Mouse (Mus musculus): ENCODE results near the gene Brms1l.

The Brms1l gene

DNA sequence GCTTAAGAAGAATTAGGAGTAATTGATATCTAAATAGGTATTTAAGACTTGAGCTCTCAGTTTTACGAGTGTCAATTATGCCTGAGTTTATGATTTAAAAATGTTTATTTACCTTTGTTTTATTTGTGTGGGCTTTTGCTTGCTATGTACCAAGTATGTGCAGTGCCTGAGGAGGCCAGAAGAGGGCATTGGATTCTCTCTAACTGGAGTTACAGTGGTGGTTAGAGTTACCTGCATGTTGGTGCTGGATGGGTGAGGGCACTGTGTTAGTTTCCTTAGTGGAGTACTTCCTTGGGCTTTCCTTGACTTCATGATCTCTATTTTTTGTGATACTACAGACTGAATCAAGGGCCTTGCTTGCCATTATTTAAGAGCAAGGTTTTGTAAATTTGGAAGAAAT, 10.6 kb downstream of the Brms1l start:
- H3K4me1 ChIP-seq (replicated peaks; ENCODE audit: low read depth, low read length) = no peaks in the 10 kb centered on the region
- peaks cover 43% of the 10 kb centered on the region for H3K36me3 ChIP-seq (ENCODE audit: insufficient read depth, low read length)
- H3K27me3 ChIP-seq (ENCODE audit: insufficient read depth, low read length) = no peaks in the 10 kb centered on the region
- TF ChIP-seq POU5F1 (IDR thresholded peaks at IDR 0.05; ENCODE audit: borderline replicate concordance, low read length) (no peak), CTCF (conservative IDR thresholded peaks at IDR 0.05; ENCODE audit: low read length) (peak; percentile 63)
- H3K4me3 ChIP-seq (replicated peaks; ENCODE audit: low read length) = no peak overlapping the region
- H3K9me3 ChIP-seq (ENCODE audit: low read length) = peaks cover 5% of the 10 kb centered on the region; the same call in 1 of the 2 replicates

GRCm38 (mm10) chr12:55847851-55848250, 11.7 kb downstream of the Brms1l start:
- no peak for TF ChIP-seq CTCF (conservative IDR thresholded peaks at IDR 0.05; ENCODE audit: low read length)
- no peak for TF ChIP-seq POU5F1 (IDR thresholded peaks at IDR 0.05; ENCODE audit: borderline replicate concordance, low read length)
- TF ChIP-seq NANOG (IDR thresholded peaks at IDR 0.05; ENCODE audit: borderline replicate concordance, low read length) = no peak
- H3K4me1 ChIP-seq (replicated peaks; ENCODE audit: low read depth, low read length) = no peaks in the 10 kb centered on the region
- no peak overlapping the region for H3K4me3 ChIP-seq (replicated peaks; ENCODE audit: low read length)
- no peaks in the 10 kb centered on the region for H3K27me3 ChIP-seq (ENCODE audit: insufficient read depth, low read length)
- H3K9me3 ChIP-seq (ENCODE audit: low read length) = peaks cover 5% of the 10 kb centered on the region; the same call in 1 of the 2 replicates
- H3K36me3 ChIP-seq (ENCODE audit: insufficient read depth, low read length) = peaks cover 33% of the 10 kb centered on the region

- Histone ChIP-seq H3K4me3 (replicated peaks; ENCODE audit: low read length) (no peak overlapping the region), H3K36me3 (ENCODE audit: insufficient read depth, low read length) (peaks cover 24% of the 10 kb centered on the region), H3K27me3 (ENCODE audit: insufficient read depth, low read length) (no peaks in the 10 kb centered on the region), H3K4me1 (replicated peaks; ENCODE audit: low read depth, low read length) (no peaks in the 10 kb centered on the region), H3K9me3 (ENCODE audit: low read length) (peaks cover 5% of the 10 kb centered on the region; the same call in 1 of the 2 replicates)
- no peak for TF ChIP-seq CTCF (conservative IDR thresholded peaks at IDR 0.05; ENCODE audit: low read length)
- no peak for TF ChIP-seq NANOG (IDR thresholded peaks at IDR 0.05; ENCODE audit: borderline replicate concordance, low read length)
- no peak for TF ChIP-seq POU5F1 (IDR thresholded peaks at IDR 0.05; ENCODE audit: borderline replicate concordance, low read length)
Measured at GRCm38 (mm10) chr12:55850650-55851049, 14.5 kb downstream of the Brms1l start.

- H3K4me3 ChIP-seq (replicated peaks; ENCODE audit: low read length) = no peak overlapping the region
- no peak for TF ChIP-seq NANOG (IDR thresholded peaks at IDR 0.05; ENCODE audit: borderline replicate concordance, low read length)
- TF ChIP-seq CTCF (conservative IDR thresholded peaks at IDR 0.05; ENCODE audit: low read length) = no peak
- no peak for TF ChIP-seq POU5F1 (IDR thresholded peaks at IDR 0.05; ENCODE audit: borderline replicate concordance, low read length)
- peaks cover 7% of the 10 kb centered on the region for H3K9me3 ChIP-seq (ENCODE audit: low read length)
- H3K27me3 ChIP-seq (ENCODE audit: insufficient read depth, low read length) = no peaks in the 10 kb centered on the region
- H3K4me1 ChIP-seq (replicated peaks; ENCODE audit: low read depth, low read length) = peaks cover 16% of the 10 kb centered on the region
- H3K36me3 ChIP-seq (ENCODE audit: insufficient read depth, low read length) = peaks cover 28% of the 10 kb centered on the region
Measured at GRCm38 (mm10) chr12:55859409-55860349, 23.6 kb downstream of the Brms1l start.

GRCm38 (mm10) chr12:55860631-55861030, 24.5 kb downstream of the Brms1l start:
- H3K4me3 ChIP-seq (replicated peaks; ENCODE audit: low read length) = peak overlapping the region; percentile 67
- TF ChIP-seq NANOG (IDR thresholded peaks at IDR 0.05; ENCODE audit: borderline replicate concordance, low read length) = no peak
- TF ChIP-seq POU5F1 (IDR thresholded peaks at IDR 0.05; ENCODE audit: borderline replicate concordance, low read length) = no peak
- TF ChIP-seq CTCF (conservative IDR thresholded peaks at IDR 0.05; ENCODE audit: low read length) = no peak
- H3K4me1 ChIP-seq (replicated peaks; ENCODE audit: low read depth, low read length) = peaks cover 16% of the 10 kb centered on the region
- no peaks in the 10 kb centered on the region for H3K27me3 ChIP-seq (ENCODE audit: insufficient read depth, low read length)
- peaks cover 31% of the 10 kb centered on the region for H3K36me3 ChIP-seq (ENCODE audit: insufficient read depth, low read length)
- peaks cover 7% of the 10 kb centered on the region for H3K9me3 ChIP-seq (ENCODE audit: low read length)

- no peaks in the 10 kb centered on the region for H3K27me3 ChIP-seq (ENCODE audit: insufficient read depth, low read length)
- no peak overlapping the region for H3K4me3 ChIP-seq (replicated peaks; ENCODE audit: low read length)
- no peaks in the 10 kb centered on the region for H3K4me1 ChIP-seq (replicated peaks; ENCODE audit: low read depth, low read length)
- peaks cover 46% of the 10 kb centered on the region for H3K36me3 ChIP-seq (ENCODE audit: insufficient read depth, low read length)
- H3K9me3 ChIP-seq (ENCODE audit: low read length) = no peaks in the 10 kb centered on the region
- TF ChIP-seq NANOG (IDR thresholded peaks at IDR 0.05; ENCODE audit: borderline replicate concordance, low read length) (no peak), POU5F1 (IDR thresholded peaks at IDR 0.05; ENCODE audit: borderline replicate concordance, low read length) (no peak)
Measured at GRCm38 (mm10) chr12:55867738-55868137, 31.6 kb downstream of the Brms1l start.

GRCm38 (mm10) chr12:55869622-55870322, 33.6 kb downstream of the Brms1l start:
- Histone ChIP-seq H3K36me3 (ENCODE audit: insufficient read depth, low read length) (peaks cover 40% of the 10 kb centered on the region), H3K9me3 (ENCODE audit: low read length) (peaks cover 4% of the 10 kb centered on the region; the same call in 1 of the 2 replicates)
- TF ChIP-seq POU5F1 (IDR thresholded peaks at IDR 0.05; ENCODE audit: borderline replicate concordance, low read length) (no peak), NANOG (IDR thresholded peaks at IDR 0.05; ENCODE audit: borderline replicate concordance, low read length) (no peak), CTCF (conservative IDR thresholded peaks at IDR 0.05; ENCODE audit: low read length) (no peak)

GRCm38 (mm10) chr12:55885449-55885848, 49.3 kb downstream of the Brms1l start:
- H3K36me3 ChIP-seq (ENCODE audit: insufficient read depth, low read length) = no peaks in the 10 kb centered on the region
- no peaks in the 10 kb centered on the region for H3K27me3 ChIP-seq (ENCODE audit: insufficient read depth, low read length)
- no peak overlapping the region for H3K4me3 ChIP-seq (replicated peaks; ENCODE audit: low read length)
- no peaks in the 10 kb centered on the region for H3K4me1 ChIP-seq (replicated peaks; ENCODE audit: low read depth, low read length)
- H3K9me3 ChIP-seq (ENCODE audit: low read length) = peaks cover 10% of the 10 kb centered on the region
- no peak for TF ChIP-seq CTCF (conservative IDR thresholded peaks at IDR 0.05; ENCODE audit: low read length)
- no peak for TF ChIP-seq POU5F1 (IDR thresholded peaks at IDR 0.05; ENCODE audit: borderline replicate concordance, low read length)
- TF ChIP-seq NANOG (IDR thresholded peaks at IDR 0.05; ENCODE audit: borderline replicate concordance, low read length) = no peak

More at GRCm38 (mm10) chr12:55869622-55870322, 33.6 kb downstream of the Brms1l start:
- H3K4me3 ChIP-seq (replicated peaks; ENCODE audit: low read length) = no peak overlapping the region
- H3K27me3 ChIP-seq (ENCODE audit: insufficient read depth, low read length) = no peaks in the 10 kb centered on the region
- H3K4me1 ChIP-seq (replicated peaks; ENCODE audit: low read depth, low read length) = no peaks in the 10 kb centered on the region
